Mouse (Mus musculus) limb, embryonic 11.5 days (tissue): ENCODE data around the gene Aoc3. TPM values are rescaled to one million over a fixed set of nuclear protein-coding genes. Genes with fewer than 3 reads are reported as not detected.

Source experiments
- ATAC-seq: fragments of 200-750 bp; cut with Nextera tagmentation; 2 replicates; pipeline ENCODE4 v1.8.0; 2017; ENCODE audit warnings: low read depth; ENCODE audit not compliant: insufficient number of reproducible peaks, low FRiP score, low TSS enrichment
- DNase-seq: peaks from one replicate; pipeline ENCODE4 v3.0.0-alpha.2; 2015; ENCODE audit warnings: low spot score
- H3K27ac ChIP-seq: fragments of 300-500 bp; sonication (generic); replicated peaks from 2 replicates; pipeline ENCODE4 v1.5.1; 2014; ENCODE audit warnings: low read depth, mild to moderate bottlenecking, low read length
- H3K27me3 ChIP-seq: fragments of 300-500 bp; sonication (generic); 2 replicates; pipeline ENCODE4 v1.6.1; 2014; ENCODE audit warnings: mild to moderate bottlenecking, low read length, mixed read lengths; ENCODE audit not compliant: control insufficient read depth, insufficient read depth
- H3K36me3 ChIP-seq: fragments of 300-500 bp; sonication (generic); 2 replicates; pipeline ENCODE4 v1.6.1; 2014; ENCODE audit warnings: mild to moderate bottlenecking, low read length, moderate library complexity, mixed read lengths; ENCODE audit not compliant: control insufficient read depth, insufficient read depth
- H3K4me1 ChIP-seq: fragments of 300-500 bp; sonication (generic); 2 replicates; pipeline ENCODE4 v1.6.1; 2014; ENCODE audit warnings: low read length, mixed read lengths; ENCODE audit not compliant: control insufficient read depth, insufficient read depth
- H3K4me2 ChIP-seq: fragments of 300-500 bp; sonication (generic); 2 replicates; pipeline ENCODE4 v1.6.1; 2014; ENCODE audit warnings: low read depth, mild to moderate bottlenecking, moderate library complexity; ENCODE audit not compliant: severe bottlenecking
- H3K4me3 ChIP-seq: fragments of 300-500 bp; sonication (generic); 2 replicates; pipeline ENCODE4 v1.5.1; 2014; ENCODE audit warnings: low read depth, low read length
- H3K9ac ChIP-seq: fragments of 300-500 bp; sonication (generic); 2 replicates; pipeline ENCODE4 v1.6.1; 2014; ENCODE audit warnings: mild to moderate bottlenecking, low read length
- H3K9me3 ChIP-seq: fragments of 300-500 bp; sonication (generic); 2 replicates; pipeline ENCODE4 v1.6.1; 2016; ENCODE audit warnings: low read length; ENCODE audit not compliant: control insufficient read depth
- WGBS: fragments of 180-500 bp; shearing (Covaris S2); extraction: QIAGEN DNeasy Blood & Tissue Kit; methylation state at CpG from one replicate; pipeline ENCODE4 v1.1.7; 2014; 5-methylcytosine and 5-hydroxymethylcytosine counted together
- polyA plus RNA-seq: library from polyadenylated mRNA; unstranded; fragments of >200 nt; fragmentation: Nextera tagmentation; extraction: Ambion mirVana; gene quantifications from 2 replicates; pipeline ENCODE4 v1.2.1, GENCODE M21; 2014

Aoc3 gene
- polyA plus RNA-seq, 1 experiment from 2014 or later: not detected

DNA sequence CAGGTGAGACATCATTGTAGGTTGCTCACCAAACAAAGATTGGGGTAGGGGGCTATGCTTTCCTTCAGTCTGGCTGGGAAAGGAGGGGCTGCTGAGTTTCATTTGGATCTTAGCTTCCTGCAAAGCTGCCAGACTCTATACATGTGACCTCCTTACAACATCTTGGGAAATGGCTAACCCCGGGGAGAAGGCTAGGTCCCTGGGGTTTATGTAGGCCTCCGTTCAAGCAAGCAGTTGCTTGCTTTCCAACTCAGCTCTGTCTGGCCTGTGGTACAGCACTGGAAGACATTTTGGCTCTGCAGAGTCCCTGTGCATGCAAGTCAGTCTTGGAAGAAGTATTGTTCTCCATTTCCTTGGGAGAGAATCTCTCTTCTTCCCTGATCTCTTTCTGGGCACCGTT, 2.1 kb downstream of the Aoc3 start:
- DNase-seq: no peak
- Histone ChIP-seq H3K36me3 (no peaks in the 10 kb centered on the region), H3K4me2 (no peak overlapping the region), H3K27ac (no peak overlapping the region), H3K4me3 (no peak overlapping the region), H3K27me3 (no peaks in the 10 kb centered on the region), H3K9me3 (no peaks in the 10 kb centered on the region), H3K4me1 (peaks cover 9% of the 10 kb centered on the region; the same call in 1 of the 2 replicates), H3K9ac (no peak overlapping the region)
- ATAC-seq: no peak
- 84% methylated on average over 3 of the region's 3 CpGs for WGBS

DNA sequence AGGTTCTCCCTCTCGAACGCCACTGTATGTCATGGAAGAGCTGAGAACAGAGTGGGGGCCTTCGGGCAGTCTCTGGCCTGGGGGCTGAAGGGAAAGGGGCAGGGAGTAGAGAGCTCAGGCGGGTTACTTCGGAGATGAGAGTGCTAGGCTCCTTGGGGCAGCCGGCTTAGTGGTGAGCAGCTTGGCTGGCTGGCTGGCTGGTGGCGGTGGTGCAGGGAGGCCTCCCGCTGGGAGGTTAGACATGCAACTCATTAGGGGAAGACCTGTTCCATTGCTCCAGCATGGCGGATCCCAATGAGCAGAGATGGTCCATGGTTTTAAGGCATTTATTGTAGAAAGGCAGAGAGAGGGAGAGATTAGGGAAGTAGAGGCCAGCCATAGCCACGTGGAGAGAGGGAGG, 3.6 kb downstream of the Aoc3 start:
- no peaks in the 10 kb centered on the region for H3K9me3 ChIP-seq
- no peaks in the 10 kb centered on the region for H3K27me3 ChIP-seq
- H3K4me1 ChIP-seq: peaks cover 11% of the 10 kb centered on the region; the same call in 1 of the 2 replicates
- ATAC-seq: no peak
- no peak overlapping the region for H3K4me3 ChIP-seq
- peak; percentile 40 for DNase-seq
- H3K36me3 ChIP-seq: no peaks in the 10 kb centered on the region
- H3K4me2 ChIP-seq: no peak overlapping the region
- 18% methylated on average over 10 of the region's 10 CpGs for WGBS
- no peak overlapping the region for H3K9ac ChIP-seq
- H3K27ac ChIP-seq: 0 out of 2 replicates have a peak overlapping the region, but pooled peaks have one; percentile 30

DNA sequence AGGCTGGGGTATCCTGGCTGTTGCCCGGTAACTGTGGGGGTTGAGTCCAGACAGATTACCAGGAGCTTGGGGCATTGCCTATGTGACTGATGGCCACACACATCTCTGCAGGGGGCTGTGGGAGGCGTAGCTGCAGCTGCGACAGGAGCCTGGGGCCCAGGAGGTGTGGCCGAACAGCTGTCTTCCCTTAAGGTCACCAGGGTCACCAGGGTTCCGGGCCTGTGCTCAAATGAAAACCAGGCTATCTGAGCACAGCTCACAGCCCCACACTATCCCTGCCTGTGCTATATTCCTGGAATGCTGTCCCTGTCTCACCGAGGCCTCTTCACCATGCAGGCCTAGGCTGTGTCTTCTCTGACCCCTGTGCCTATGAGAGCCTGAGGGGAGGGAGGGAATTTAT, 4.1 kb downstream of the Aoc3 start:
- DNase-seq (peak; percentile 64), ATAC-seq (no peak)
- Histone ChIP-seq H3K36me3 (no peaks in the 10 kb centered on the region), H3K4me2 (no peak overlapping the region; the same call in 1 of the 2 replicates), H3K4me1 (peaks cover 11% of the 10 kb centered on the region; the same call in 1 of the 2 replicates), H3K9me3 (no peaks in the 10 kb centered on the region), H3K4me3 (no peak overlapping the region), H3K9ac (no peak overlapping the region), H3K27ac (no peak overlapping the region), H3K27me3 (no peaks in the 10 kb centered on the region)
- 4% methylated on average over 6 of the region's 6 CpGs for WGBS

DNA sequence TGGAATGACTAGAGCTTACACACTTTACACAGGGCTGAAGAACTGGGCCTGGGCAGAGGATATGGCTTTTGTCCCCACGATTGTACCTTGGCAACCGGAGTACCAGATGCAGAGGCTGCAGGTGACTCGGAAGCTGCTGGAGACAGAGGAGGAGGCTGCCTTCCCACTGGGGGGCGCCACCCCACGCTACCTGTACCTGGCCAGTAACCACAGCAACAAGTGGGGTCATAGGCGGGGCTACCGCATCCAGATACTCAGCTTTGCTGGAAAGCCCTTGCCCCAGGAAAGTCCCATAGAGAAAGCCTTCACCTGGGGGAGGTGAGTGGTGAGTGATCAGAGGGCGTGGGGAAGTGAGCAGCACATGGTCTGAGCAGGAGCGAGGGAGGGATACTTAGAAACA, 5.3 kb downstream of the Aoc3 start:
- Histone ChIP-seq H3K27me3 (no peaks in the 10 kb centered on the region), H3K36me3 (no peaks in the 10 kb centered on the region), H3K9ac (no peak overlapping the region), H3K4me3 (no peak overlapping the region), H3K4me2 (no peak overlapping the region), H3K27ac (no peak overlapping the region), H3K9me3 (no peaks in the 10 kb centered on the region), H3K4me1 (peaks cover 11% of the 10 kb centered on the region; the same call in 1 of the 2 replicates)
- no peak for DNase-seq
- WGBS: 83% methylated on average over 9 of the region's 9 CpGs
- ATAC-seq: no peak

GRCm38 (mm10) chr11:101338123-101338760, 7.8 kb downstream of the Aoc3 start:
- no peaks in the 10 kb centered on the region for H3K27me3 ChIP-seq

DNA sequence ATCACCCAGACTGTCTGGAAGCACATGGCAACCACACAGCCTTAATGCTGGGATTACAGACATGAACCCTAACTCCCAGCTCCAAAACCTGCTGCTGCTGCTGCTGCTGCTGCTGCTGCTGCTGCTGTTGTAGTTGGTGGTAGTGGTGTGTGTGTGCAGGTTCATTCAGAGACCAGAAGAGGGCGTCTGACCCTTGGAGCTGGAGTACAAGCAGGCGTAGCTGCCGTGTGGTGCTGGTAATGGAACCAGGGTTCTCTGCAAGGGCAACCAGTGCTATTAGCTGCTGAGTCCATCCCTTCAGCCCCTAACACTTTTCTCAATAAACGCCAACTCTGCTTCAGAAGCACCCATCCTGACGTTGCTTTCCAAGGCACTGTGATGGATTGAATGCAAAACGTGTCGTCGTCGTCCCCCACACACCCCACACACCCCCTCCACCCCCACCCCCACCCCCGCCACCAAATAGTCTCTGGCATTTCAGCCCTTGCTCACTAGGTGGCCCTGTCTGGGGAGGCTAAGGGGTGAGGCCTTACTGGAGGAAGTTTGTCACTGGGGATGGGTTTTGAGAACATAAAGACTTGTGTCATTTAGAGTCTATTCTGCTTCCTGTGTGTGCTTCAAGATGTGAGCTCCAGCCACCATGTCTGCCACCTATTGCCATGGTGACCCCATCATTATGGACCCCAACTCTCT, 16.8 kb downstream of the Aoc3 start:
- Histone ChIP-seq H3K4me2 (no peak overlapping the region), H3K27ac (no peak overlapping the region), H3K4me3 (no peak overlapping the region), H3K9ac (no peak overlapping the region), H3K9me3 (no peaks in the 10 kb centered on the region), H3K27me3 (no peaks in the 10 kb centered on the region), H3K36me3 (no peaks in the 10 kb centered on the region), H3K4me1 (no peaks in the 10 kb centered on the region)
- 74% methylated on average over 10 of the region's 10 CpGs for WGBS
- no peak for ATAC-seq
- DNase-seq: no peak

More at GRCm38 (mm10) chr11:101338123-101338760, 7.8 kb downstream of the Aoc3 start:
- Histone ChIP-seq H3K9me3 (no peaks in the 10 kb centered on the region), H3K9ac (no peak overlapping the region), H3K4me1 (peaks cover 11% of the 10 kb centered on the region; the same call in 1 of the 2 replicates), H3K27ac (0 out of 2 replicates have a peak overlapping the region, but pooled peaks have one; percentile 10), H3K4me2 (peak overlapping the region; percentile 32), H3K4me3 (peak overlapping the region; percentile 7; the same call in 1 of the 2 replicates), H3K36me3 (no peaks in the 10 kb centered on the region)
- 3% methylated on average over 9 of the region's 9 CpGs for WGBS
- ATAC-seq (peak; percentile 86; the same call in 1 of the 2 replicates), DNase-seq (peak; percentile 66)

GRCm38 (mm10) chr11:101348774-101349173, 18.4 kb downstream of the Aoc3 start:
- Histone ChIP-seq H3K4me2 (no peak overlapping the region), H3K27me3 (no peaks in the 10 kb centered on the region), H3K27ac (no peak overlapping the region), H3K36me3 (no peaks in the 10 kb centered on the region), H3K4me1 (no peaks in the 10 kb centered on the region), H3K9me3 (no peaks in the 10 kb centered on the region), H3K4me3 (no peak overlapping the region), H3K9ac (no peak overlapping the region)
- WGBS: 69% methylated on average over 7 of the region's 7 CpGs
- DNase-seq (no peak), ATAC-seq (no peak)

- Histone ChIP-seq H3K4me2 (no peak overlapping the region), H3K4me1 (no peaks in the 10 kb centered on the region), H3K27ac (no peak overlapping the region), H3K36me3 (no peaks in the 10 kb centered on the region), H3K27me3 (no peaks in the 10 kb centered on the region), H3K9me3 (no peaks in the 10 kb centered on the region), H3K9ac (no peak overlapping the region), H3K4me3 (no peak overlapping the region)
- 67% methylated on average over 3 of the region's 3 CpGs for WGBS
- DNase-seq (no peak), ATAC-seq (no peak)
These were observed 18.8 kb downstream of the Aoc3 start for GRCm38 (mm10) chr11:101349216-101349615.
